Mouse (Mus musculus) forebrain, postnatal 0 days (tissue): ENCODE measurements around the gene Ccl12. TPM values are rescaled to one million over a fixed set of nuclear protein-coding genes. Genes with fewer than 3 reads are reported as not detected.

ENCODE experiments used
- ATAC-seq: fragments of 200-750 bp; cut with Nextera tagmentation; 2 replicates; pipeline ENCODE4 v1.8.0; 2017; ENCODE audit warnings: mild to moderate bottlenecking, moderate library complexity
- DNase-seq: peaks from one replicate; pipeline ENCODE4 v3.0.0-alpha.2; 2015
- H3K27ac ChIP-seq: fragments of 300-500 bp; sonication (generic); 2 replicates; pipeline ENCODE4 v1.5.1; 2014; ENCODE audit warnings: low read depth, mild to moderate bottlenecking, antibody characterized with exemption, low read length, moderate library complexity, mixed read lengths
- H3K27me3 ChIP-seq: fragments of 300-500 bp; sonication (generic); 2 replicates; pipeline ENCODE4 v1.6.1; 2014; ENCODE audit warnings: mild to moderate bottlenecking, low read length, mixed read lengths; ENCODE audit not compliant: insufficient read depth
- H3K36me3 ChIP-seq: fragments of 300-500 bp; sonication (generic); 2 replicates; pipeline ENCODE4 v1.6.1; 2014; ENCODE audit warnings: mild to moderate bottlenecking, moderate library complexity; ENCODE audit not compliant: insufficient read depth
- H3K4me1 ChIP-seq: fragments of 300-500 bp; sonication (generic); 2 replicates; pipeline ENCODE4 v1.6.1; 2014; ENCODE audit warnings: antibody characterized with exemption; ENCODE audit not compliant: insufficient read depth
- H3K4me2 ChIP-seq: fragments of 300-500 bp; sonication (generic); 2 replicates; pipeline ENCODE4 v1.6.1; 2014; ENCODE audit warnings: low read depth, mild to moderate bottlenecking, moderate library complexity
- H3K4me3 ChIP-seq: fragments of 300-500 bp; sonication (generic); 2 replicates; pipeline ENCODE4 v1.5.1; 2014; ENCODE audit warnings: low read depth, low read length, mixed read lengths
- H3K9ac ChIP-seq: fragments of 300-500 bp; sonication (generic); 2 replicates; pipeline ENCODE4 v1.6.1; 2014; ENCODE audit warnings: mild to moderate bottlenecking
- H3K9me3 ChIP-seq: fragments of 300-500 bp; sonication (generic); 2 replicates; pipeline ENCODE4 v1.6.1; 2016; ENCODE audit warnings: low read length
- CTCF ChIP-seq: sonication (generic); IDR thresholded peaks from 2 replicates; pipeline ENCODE4 v1.5.1; 2016; ENCODE audit warnings: antibody characterized with exemption, control low read depth, low read depth
- WGBS: fragments of 180-500 bp; shearing (Covaris S2); extraction: QIAGEN DNeasy Blood & Tissue Kit; methylation state at CpG from one replicate; pipeline ENCODE4 v1.1.7; 2014; 5-methylcytosine and 5-hydroxymethylcytosine counted together
- polyA plus RNA-seq: library from polyadenylated mRNA; unstranded; fragments of >200 nt; fragmentation: Nextera tagmentation; extraction: Ambion mirVana; gene quantifications from 2 replicates; pipeline ENCODE4 v1.2.1, GENCODE M21; 2015
- total RNA-seq: library from RNA; depleted of rRNA; stranded (reverse); fragments of >200 nt; gene quantifications from 2 replicates; pipeline ENCODE4 v1.2.3, GENCODE M21; 2014; rRNA removed

The Ccl12 gene
- total and polyA plus RNA-seq, 2 experiments from 2014 or later: 2.0 to 7.6 TPM

DNA sequence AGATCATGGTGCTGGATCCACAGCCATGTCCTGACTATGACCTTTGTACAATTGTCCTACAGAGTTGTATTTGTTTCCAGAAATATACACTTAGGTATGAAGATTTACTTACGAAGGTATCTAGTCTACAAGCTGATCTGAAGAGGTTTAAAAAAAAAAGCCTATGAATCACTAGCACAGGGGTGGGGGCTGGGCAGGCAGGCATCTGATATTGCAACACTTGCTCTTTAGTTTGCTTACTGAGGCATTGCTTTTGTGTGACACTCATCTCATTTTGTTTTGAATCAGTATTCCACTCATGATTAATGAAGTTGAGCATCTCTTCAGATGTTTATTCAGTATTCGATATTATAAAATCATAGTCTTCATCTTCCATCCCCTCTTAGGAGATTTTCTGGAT, 34.6 kb downstream of the Ccl12 start:
- Histone ChIP-seq H3K27ac (no peak overlapping the region), H3K9me3 (no peaks in the 10 kb centered on the region), H3K9ac (no peak overlapping the region), H3K27me3 (no peaks in the 10 kb centered on the region), H3K36me3 (no peaks in the 10 kb centered on the region), H3K4me2 (no peak overlapping the region), H3K4me3 (no peak overlapping the region), H3K4me1 (no peaks in the 10 kb centered on the region)
- ATAC-seq (no peak), DNase-seq (no peak)
- WGBS: 94% methylated on average over 2 of the region's 2 CpGs
- no peak for TF ChIP-seq CTCF

DNA sequence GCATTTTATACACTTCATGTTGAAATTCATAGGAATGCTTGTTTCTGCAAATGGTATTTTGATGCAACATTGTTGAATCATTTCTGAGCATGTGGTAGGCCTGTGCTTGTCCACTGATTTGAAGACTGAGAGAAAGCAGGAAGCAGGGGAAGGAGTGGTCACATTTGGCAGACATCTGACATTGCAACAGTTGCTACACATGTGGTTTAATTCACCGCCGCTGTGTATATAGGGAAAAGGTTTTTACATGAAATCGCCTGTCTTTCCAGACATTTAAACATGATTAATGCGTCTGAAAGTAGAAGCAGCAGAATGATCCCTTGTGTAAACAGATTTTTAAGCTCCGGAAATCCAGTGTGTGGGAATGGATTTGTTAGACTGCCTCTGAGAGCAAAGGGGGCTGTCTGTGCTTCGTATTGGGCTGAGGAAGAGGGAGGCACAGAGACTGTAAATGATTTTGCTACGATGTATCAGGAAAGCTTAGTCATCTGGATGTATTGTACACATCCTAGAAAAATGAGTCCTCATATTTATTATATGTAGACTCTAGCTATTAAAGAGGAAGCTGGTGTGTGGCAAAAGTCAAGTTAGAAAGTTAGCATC, 37.9 kb downstream of the Ccl12 start:
- ATAC-seq: no peak
- no peak overlapping the region for H3K9ac ChIP-seq
- no peaks in the 10 kb centered on the region for H3K27me3 ChIP-seq
- H3K27ac ChIP-seq: no peak overlapping the region; the same call in 1 of the 2 replicates
- no peak overlapping the region for H3K4me3 ChIP-seq
- no peaks in the 10 kb centered on the region for H3K36me3 ChIP-seq
- no peaks in the 10 kb centered on the region for H3K9me3 ChIP-seq
- peak; percentile 11 for DNase-seq
- no peaks in the 10 kb centered on the region for H3K4me1 ChIP-seq
- no peak for TF ChIP-seq CTCF
- H3K4me2 ChIP-seq: no peak overlapping the region
- WGBS: 65% methylated on average over 7 of the region's 7 CpGs

Other genes starting within 250 kb of the Ccl12 start
- not detected in 2 replicates for gene 5530401A14Rik, start 241.2 kb upstream of the Ccl12 start, total RNA-seq
- gene 5530401A14Rik, start 241.2 kb upstream of the Ccl12 start, polyA plus RNA-seq: 0.23 TPM in 1 of 2 replicates, not detected in the other
- 28.9 and 37.2 TPM in 2 replicates for gene Asic2, start 133.4 kb upstream of the Ccl12 start, total RNA-seq
- gene Asic2, start 133.4 kb upstream of the Ccl12 start, polyA plus RNA-seq: 11.5 and 15.5 TPM in 2 replicates
- gene Ccl2, start 66.3 kb upstream of the Ccl12 start, total RNA-seq: 0.85 and 2.4 TPM in 2 replicates
- 1.3 and 1.6 TPM in 2 replicates for gene Ccl2, start 66.3 kb upstream of the Ccl12 start, polyA plus RNA-seq
- not detected in 2 replicates for gene Gm17268, start 63.3 kb upstream of the Ccl12 start, total RNA-seq
- not detected in 2 replicates for gene Gm17268, start 63.3 kb upstream of the Ccl12 start, polyA plus RNA-seq
- gene Ccl7, start 56.1 kb upstream of the Ccl12 start, total RNA-seq: 0.23 TPM in 1 of 2 replicates, not detected in the other
- 1.2 and 3.0 TPM in 2 replicates for gene Ccl7, start 56.1 kb upstream of the Ccl12 start, polyA plus RNA-seq
- gene Ccl11, start 44.0 kb upstream of the Ccl12 start, total RNA-seq: not detected in 2 replicates
- gene Ccl11, start 44.0 kb upstream of the Ccl12 start, polyA plus RNA-seq: 0.15 TPM in 1 of 2 replicates, not detected in the other
- gene Ccl8, start 13.3 kb downstream of the Ccl12 start, total RNA-seq: not detected in 2 replicates
- gene Ccl8, start 13.3 kb downstream of the Ccl12 start, polyA plus RNA-seq: 0.42 TPM in 1 of 2 replicates, not detected in the other
- gene Ccl1, start 203.8 kb downstream of the Ccl12 start, total RNA-seq: not detected in 2 replicates
- gene Ccl1, start 203.8 kb downstream of the Ccl12 start, polyA plus RNA-seq: 0.46 TPM in 1 of 2 replicates, not detected in the other